Comparison of ENCODE assay signal across 14 mouse cellular contexts in genomic region chr9:117041993-117042366, GRCm38 (mm10).
"Had no signal": no experiment of that assay in that cellular context is flagged by ENCODE, and none has a peak within 500 bp of the region (broad histone marks: within the 10 kb centered on the region; RNA-seq: fewer than 3 reads in every experiment).

No protein-coding gene starts in this region.

- ATAC-seq: inflammation-experienced regulatory T-cells, adult 6 months; liver, postnatal 0 days had no signal

- H3K36me3 ChIP-seq: limb, embryonic 12.5 days; liver, embryonic 13.5 days; midbrain, embryonic 12.5 days had no signal

- H3K27ac ChIP-seq: kidney, postnatal 0 days; layer of hippocampus, adult 2 months; limb, embryonic 12.5 days; liver, embryonic 13.5 days; macrophage; midbrain, embryonic 12.5 days had no signal

- H3K4me1 ChIP-seq: megakaryocyte, embryonic 14.5 days; midbrain, embryonic 12.5 days had no signal

- H3K4me3 ChIP-seq: layer of hippocampus, adult 2 months; limb, embryonic 12.5 days; liver, embryonic 13.5 days; megakaryocyte, embryonic 14.5 days; midbrain, embryonic 12.5 days had no signal

- H3K4me2 ChIP-seq: limb, embryonic 12.5 days; liver, embryonic 13.5 days; midbrain, embryonic 12.5 days had no signal

- H3K9me3 ChIP-seq: limb, embryonic 12.5 days; liver, embryonic 13.5 days; midbrain, embryonic 12.5 days had no signal

- H3K27me3 ChIP-seq: limb, embryonic 12.5 days; liver, embryonic 13.5 days; megakaryocyte, embryonic 14.5 days; midbrain, embryonic 12.5 days had no signal

- H3K9ac ChIP-seq: limb, embryonic 12.5 days; liver, embryonic 13.5 days; liver, postnatal 0 days; midbrain, embryonic 12.5 days had no signal

- DNase-seq: kidney, adult 8-10 months; kidney, postnatal 4 days; liver; liver, embryonic 13.5 days; liver, postnatal 0 days; right cerebral cortex, postnatal 14 days; thymus, postnatal 4 days had no signal
